Mouse (Mus musculus) ES-CJ7 (cell line): ENCODE data around the gene Ppp2r5b.

ENCODE experiments used
- DNase-seq: peaks from one replicate; pipeline ENCODE4 v3.0.0; 2011; ENCODE audit warnings: low read depth, low spot score

Gene Ppp2r5b

DNA sequence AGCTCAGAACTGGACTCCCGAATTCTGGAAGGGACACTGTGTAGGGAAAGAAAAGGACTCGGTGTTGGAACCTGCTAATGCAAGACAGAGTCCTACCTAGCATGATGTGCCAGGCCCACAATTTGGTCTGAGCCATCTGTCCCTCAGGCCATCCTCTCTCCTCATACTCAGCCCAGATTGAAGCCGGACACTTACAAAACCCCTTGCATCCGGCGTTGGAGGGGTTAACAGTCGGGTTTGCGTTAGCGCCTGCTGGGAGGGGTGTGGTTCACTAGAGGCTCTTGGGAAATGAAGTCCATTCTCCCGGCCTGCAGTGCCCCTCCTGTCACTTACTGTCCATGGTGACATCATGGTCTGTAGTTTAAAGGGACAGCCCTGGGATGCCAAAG, 375 bp upstream of the Ppp2r5b start:
- DNase-seq = peak; percentile 90

GRCm38 (mm10) chr19:6234337-6235083, 1.2 kb downstream of the Ppp2r5b start:
- DNase-seq = no peak

DNA sequence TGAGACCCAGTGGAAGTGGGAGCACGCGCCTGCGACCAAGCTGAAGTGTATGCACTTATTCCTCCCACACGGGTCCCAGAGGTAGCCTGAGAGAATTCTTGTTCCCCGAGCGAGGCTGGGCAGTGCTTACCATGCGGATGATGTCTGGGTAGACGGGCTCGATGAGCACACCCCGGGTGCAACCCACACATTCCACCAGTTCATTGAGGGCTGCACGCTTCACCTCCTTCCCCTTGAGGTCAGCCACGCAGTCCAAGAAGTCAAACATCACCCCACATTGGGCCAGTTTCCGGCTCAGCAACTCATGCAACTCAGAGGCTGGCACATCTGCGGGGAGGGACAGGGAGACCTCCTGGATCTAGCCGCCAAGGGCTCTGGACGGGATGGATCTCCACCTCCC, 2.0 kb downstream of the Ppp2r5b start:
- no peak for DNase-seq

DNA sequence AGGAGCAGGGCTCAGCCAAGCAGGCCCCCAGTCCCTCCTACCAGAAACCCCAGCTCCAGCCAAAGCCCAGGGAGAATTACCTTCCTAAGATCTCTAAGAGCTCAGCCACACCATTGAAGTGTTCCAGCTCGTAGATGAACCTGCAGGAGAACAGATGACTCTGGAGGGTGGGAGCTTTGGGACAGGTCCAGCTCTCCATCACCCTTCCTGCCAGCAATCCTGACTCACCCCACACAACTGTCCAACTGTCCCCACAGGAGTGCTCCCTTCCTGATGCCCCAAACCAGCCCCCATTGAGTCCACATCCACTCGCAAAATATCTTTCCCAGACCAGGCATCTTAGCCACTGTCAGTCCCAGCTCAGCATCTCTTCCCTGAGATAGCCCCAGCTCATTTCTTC, 4.6 kb downstream of the Ppp2r5b start:
- DNase-seq = no peak

- no peak for DNase-seq
These were observed 5.3 kb downstream of the Ppp2r5b start for GRCm38 (mm10) chr19:6230411-6230810.

DNA sequence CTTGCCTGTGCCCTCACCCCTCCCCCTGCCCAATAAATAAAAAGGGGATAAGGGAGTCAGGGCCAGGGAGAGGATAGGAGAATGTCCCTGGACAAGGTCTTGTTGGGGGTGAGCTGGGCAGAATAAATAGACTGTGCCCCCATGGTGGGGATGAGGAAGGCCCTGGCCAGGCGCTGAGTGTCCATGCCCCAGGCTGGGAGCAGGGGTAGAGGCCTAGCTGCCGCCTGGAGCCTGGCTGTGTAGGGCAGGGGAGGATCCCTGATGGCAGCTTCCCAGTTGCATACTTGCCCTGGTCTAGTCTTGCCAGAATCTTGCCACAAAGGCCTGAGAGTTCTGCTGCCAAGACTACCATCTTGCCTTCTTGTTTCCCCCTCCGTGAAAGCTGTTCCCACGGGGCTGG, 7.8 kb downstream of the Ppp2r5b start:
- DNase-seq = no peak

- DNase-seq = no peak
These were observed 8.9 kb downstream of the Ppp2r5b start for GRCm38 (mm10) chr19:6226763-6227162.

DNA sequence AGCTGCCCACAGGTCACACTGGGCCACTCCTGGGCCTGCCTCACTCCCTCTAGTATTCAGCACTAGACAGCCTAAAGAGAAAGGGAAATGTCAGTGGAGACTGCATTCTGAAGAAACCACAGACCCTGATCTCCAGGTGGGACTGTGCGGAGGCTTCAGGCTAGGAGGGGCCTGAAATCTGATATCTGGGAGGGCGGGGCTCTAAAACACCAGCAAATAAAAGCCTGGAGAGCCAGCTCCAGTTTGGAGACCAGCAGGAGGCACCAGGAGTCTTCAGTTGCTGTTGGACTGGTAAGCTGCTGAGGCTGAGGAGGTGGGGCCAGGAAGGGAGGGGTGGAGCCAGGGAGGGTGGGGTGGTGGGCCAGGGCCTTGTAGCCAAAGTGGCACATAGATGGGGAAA, 9.5 kb downstream of the Ppp2r5b start, which contains the start of gene Gpha2:
Gene Gpha2, plus strand, starts transcription at position 246 of the 400 bp plus-strand sequence.
- peak; percentile 94 for DNase-seq

DNA sequence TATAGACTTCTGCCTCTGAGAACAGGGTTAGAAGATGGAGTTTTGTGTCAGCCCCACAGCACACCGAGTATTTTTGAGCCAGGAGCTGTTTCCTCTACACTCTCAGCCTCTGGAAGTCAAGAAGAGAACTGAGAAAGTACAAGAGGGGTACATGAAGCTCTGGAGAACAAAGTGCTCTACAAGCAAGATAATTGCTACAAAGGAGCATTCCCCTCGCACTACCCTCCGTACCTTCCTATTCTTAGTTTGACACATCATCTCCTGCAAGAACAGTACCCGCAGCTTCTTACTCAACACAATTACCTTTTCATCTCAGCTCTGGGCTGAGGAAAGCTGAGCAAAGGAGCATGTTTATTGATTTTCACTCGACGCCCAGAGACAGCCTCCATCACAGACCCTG, 17.1 kb downstream of the Ppp2r5b start:
- DNase-seq = no peak

DNA sequence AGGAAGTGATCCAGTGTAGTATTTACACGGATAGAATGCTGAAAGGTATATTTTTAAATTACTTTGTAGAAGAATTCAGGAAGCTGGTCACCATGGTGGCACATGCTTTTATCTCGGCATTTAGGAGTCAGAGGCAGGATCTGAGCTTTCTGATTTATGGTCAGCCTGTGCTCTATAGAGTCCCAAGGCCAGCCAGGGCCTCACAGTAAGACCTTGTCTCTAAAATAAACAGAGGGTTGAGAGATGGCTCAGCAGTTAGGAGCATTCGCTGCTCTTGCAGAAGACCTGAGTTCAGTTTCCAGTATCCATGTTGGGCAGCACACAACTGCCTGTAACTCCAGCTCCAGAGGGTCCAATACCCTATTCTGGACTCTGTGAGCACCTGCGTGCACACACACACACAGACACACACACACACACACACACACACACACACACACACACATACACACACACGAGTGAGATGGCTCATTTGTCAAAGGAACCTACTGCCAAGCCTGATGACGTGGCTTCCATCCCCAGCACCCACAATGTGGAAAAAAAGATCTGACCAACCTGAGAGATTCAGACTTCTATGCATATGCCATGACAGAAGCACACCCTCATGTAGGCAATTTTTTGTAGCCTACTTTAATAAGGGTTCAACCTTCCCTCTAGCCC, 19.5 kb downstream of the Ppp2r5b start:
- no peak for DNase-seq

DNA sequence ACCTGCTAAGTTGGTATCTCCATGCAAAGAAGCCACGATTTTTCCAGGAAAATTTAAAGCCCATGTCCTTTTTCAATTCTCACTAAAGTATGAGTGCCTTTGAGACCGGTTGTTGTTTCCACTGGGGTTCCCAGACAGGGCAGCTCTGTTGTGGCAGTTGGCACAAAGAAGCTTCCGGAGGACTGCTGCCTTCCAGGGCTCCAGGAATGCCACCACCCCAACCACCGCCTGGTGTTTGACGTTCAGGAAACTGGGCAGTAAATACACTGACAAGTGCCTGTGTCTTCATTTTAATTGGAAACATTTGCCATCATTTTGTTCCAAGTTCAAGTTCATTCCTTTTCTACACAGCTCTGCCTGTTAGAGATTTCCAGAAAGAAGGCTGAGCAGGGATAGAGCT, 29.0 kb downstream of the Ppp2r5b start:
- no peak for DNase-seq

DNA sequence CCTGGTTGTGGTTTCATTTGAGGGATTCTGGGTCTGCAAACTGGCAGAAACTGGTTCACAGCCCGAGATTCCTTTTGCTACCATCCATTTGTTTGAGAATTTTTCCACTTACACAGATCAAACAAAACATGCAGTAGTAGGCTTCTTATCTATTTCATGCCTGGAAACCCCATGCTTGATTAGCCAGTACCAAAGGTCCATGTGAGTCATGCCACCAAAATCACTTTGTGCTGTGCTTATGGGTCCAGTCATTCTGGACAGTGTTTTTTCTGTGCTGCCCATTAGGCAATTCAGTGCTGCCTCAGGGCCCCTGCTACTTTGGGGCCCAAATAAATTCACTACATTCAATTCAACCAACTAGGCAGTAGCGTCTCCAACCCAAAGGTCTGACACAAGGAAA, 31.4 kb downstream of the Ppp2r5b start:
- no peak for DNase-seq

DNA sequence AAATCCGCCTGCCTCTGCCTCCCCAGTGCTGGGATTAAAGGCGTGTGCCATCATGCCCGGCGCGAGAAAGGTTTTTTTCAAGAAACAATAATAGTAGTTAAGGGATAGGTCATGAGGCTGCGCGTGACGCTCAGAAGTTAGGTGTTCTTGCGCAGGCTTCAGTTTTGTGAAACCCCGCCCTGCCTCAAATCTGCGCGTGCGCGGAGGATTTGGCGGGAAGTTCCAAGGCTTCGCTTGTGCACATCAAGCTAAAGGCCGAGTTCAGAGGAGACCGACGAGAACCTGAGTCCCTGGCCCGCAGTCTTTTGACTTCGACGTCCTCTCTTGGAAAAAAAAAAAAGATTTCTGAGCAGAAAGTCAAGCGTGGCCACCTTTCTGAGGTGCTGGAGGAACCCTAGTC, 51.5 kb downstream of the Ppp2r5b start, which contains the start of gene Majin:
Gene Majin, plus strand, starts transcription at position 258 of the 400 bp plus-strand sequence.
- peak; percentile 79 for DNase-seq

GRCm38 (mm10) chr19:6182534-6182933, 53.1 kb downstream of the Ppp2r5b start:
- no peak for DNase-seq

GRCm38 (mm10) chr19:6181629-6182028, 54.0 kb downstream of the Ppp2r5b start:
- DNase-seq = peak; percentile 52

- DNase-seq = no peak
These were observed 56.9 kb downstream of the Ppp2r5b start for GRCm38 (mm10) chr19:6178775-6179174.
